Comparison of ENCODE assay signal across 19 mouse cellular contexts in the genomic region with DNA sequence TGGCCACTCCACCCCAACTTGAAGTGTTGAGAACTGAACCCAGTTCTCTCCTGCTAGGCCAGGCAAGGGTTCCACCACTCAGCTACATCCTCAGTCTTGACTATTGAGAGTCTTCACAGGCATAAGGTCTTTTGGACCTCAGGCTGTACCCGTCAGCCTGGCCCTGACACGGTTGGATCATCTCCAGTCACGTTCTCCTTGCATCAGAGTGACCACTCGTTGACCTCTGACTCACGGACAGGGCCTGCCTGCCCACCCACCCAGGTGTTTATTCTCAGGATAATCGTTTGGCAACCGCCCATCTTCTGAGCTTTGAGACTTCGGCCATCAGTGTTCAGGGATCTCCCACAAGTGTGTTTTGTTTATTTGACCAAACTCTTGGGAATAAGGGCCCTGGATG. TPM values are rescaled to one million over a fixed set of nuclear protein-coding genes. Genes with fewer than 3 reads are reported as not detected.
"Had no signal": no experiment of that assay in that cellular context is flagged by ENCODE, and none has a peak within 500 bp of the region (broad histone marks: within the 10 kb centered on the region; RNA-seq: fewer than 3 reads in every experiment).

No protein-coding gene starts in this region.

- H3K27ac ChIP-seq: layer of hippocampus, adult 2 months; limb, embryonic 12.5 days; liver, embryonic 14.5 days; macrophage; midbrain, embryonic 12.5 days; neural tube, embryonic 15.5 days had no signal

- H3K4me1 ChIP-seq: limb, embryonic 12.5 days had no signal

- H3K4me2 ChIP-seq: limb, embryonic 12.5 days; midbrain, embryonic 12.5 days; neural tube, embryonic 15.5 days had no signal

- DNase-seq: kidney, adult 18-20 months; kidney, postnatal 10 days; right cerebral cortex, adult 18-20 months; right cerebral cortex, postnatal 25 days; thymus, adult 18-20 months; thymus, postnatal 14 days had no signal

- H3K4me3 ChIP-seq: layer of hippocampus, adult 2 months; limb, embryonic 12.5 days; megakaryocyte, embryonic 14.5 days; midbrain, embryonic 12.5 days; neural tube, embryonic 15.5 days had no signal

- H3K36me3 ChIP-seq: limb, embryonic 12.5 days; midbrain, embryonic 12.5 days; neural tube, embryonic 15.5 days had no signal

- H3K9me3 ChIP-seq: midbrain, embryonic 12.5 days; neural tube, embryonic 15.5 days had no signal

- H3K9ac ChIP-seq: limb, embryonic 12.5 days; liver, embryonic 14.5 days; midbrain, embryonic 12.5 days; neural tube, embryonic 15.5 days had no signal

RNA-seq across cellular contexts. Expression of gene Otop2, which starts 3.8 kb away (rescaled TPM):
- total RNA-seq: layer of hippocampus, postnatal 10 days; liver, adult 2 months had no signal
- polyA plus RNA-seq: intestine, embryonic 14.5 days; limb, embryonic 12.5 days; liver, adult 2 months; liver, embryonic 14.5 days; macrophage; midbrain, embryonic 12.5 days; neural tube, embryonic 11.5 days had no signal

RNA-seq across cellular contexts. Expression of gene Ush1g, which starts 18.7 kb away (rescaled TPM):
- total RNA-seq: midbrain, postnatal 0 days had no signal
- polyA plus RNA-seq: kidney, embryonic 14.5 days; limb, embryonic 12.5 days; macrophage; neural tube, embryonic 11.5 days had no signal

RNA-seq across cellular contexts. Expression of gene Otop3, which starts 31.4 kb away (rescaled TPM):
- total RNA-seq: liver, adult 2 months had no signal
- polyA plus RNA-seq: kidney, embryonic 14.5 days; limb, embryonic 12.5 days; liver, adult 2 months; liver, embryonic 14.5 days; macrophage had no signal
